Mouse (Mus musculus) liver, postnatal 0 days (tissue): ENCODE measurements around the gene Mef2d. TPM values are rescaled to one million over a fixed set of nuclear protein-coding genes. Genes with fewer than 3 reads are reported as not detected.

Experiments used
- ATAC-seq: fragments of 200-750 bp; cut with Nextera tagmentation; 2 replicates; pipeline ENCODE4 v1.8.0; 2017; ENCODE audit warnings: mild to moderate bottlenecking, moderate library complexity
- DNase-seq: peaks from one replicate; pipeline ENCODE4 v3.0.0-alpha.2; 2016
- H3K27ac ChIP-seq: fragments of 300-500 bp; sonication (generic); 2 replicates; pipeline ENCODE4 v1.5.1; 2014; ENCODE audit warnings: antibody characterized with exemption, moderate library complexity, mild to moderate bottlenecking, low read depth
- H3K27me3 ChIP-seq: fragments of 300-500 bp; sonication (generic); 2 replicates; pipeline ENCODE4 v1.6.1; 2014; ENCODE audit warnings: low read length, control low read depth, mixed read lengths; ENCODE audit not compliant: insufficient read depth
- H3K36me3 ChIP-seq: fragments of 300-500 bp; sonication (generic); replicated peaks from 2 replicates; pipeline ENCODE4 v1.6.1; 2014; ENCODE audit warnings: mild to moderate bottlenecking, control low read depth, low read length, moderate library complexity, mixed read lengths; ENCODE audit not compliant: insufficient read depth
- H3K4me1 ChIP-seq: fragments of 300-500 bp; sonication (generic); 2 replicates; pipeline ENCODE4 v1.6.1; 2014; ENCODE audit warnings: antibody characterized with exemption, mild to moderate bottlenecking, control low read depth; ENCODE audit not compliant: insufficient read depth
- H3K4me2 ChIP-seq: fragments of 300-500 bp; sonication (generic); 2 replicates; pipeline ENCODE4 v1.6.1; 2014; ENCODE audit warnings: low read depth, mild to moderate bottlenecking, low read length, moderate library complexity, mixed read lengths
- H3K4me3 ChIP-seq: fragments of 300-500 bp; sonication (generic); 2 replicates; pipeline ENCODE4 v1.5.1; 2014; ENCODE audit warnings: low read depth, low read length
- H3K9ac ChIP-seq: fragments of 300-500 bp; sonication (generic); replicated peaks from 2 replicates; pipeline ENCODE4 v1.6.1; 2014; ENCODE audit warnings: mild to moderate bottlenecking, moderate library complexity
- H3K9me3 ChIP-seq: fragments of 300-500 bp; sonication (generic); 2 replicates; pipeline ENCODE4 v1.6.1; 2016; ENCODE audit warnings: mild to moderate bottlenecking, control low read depth, low read length, mixed read lengths
- CTCF ChIP-seq: sonication (generic); IDR thresholded peaks from 2 replicates; pipeline ENCODE4 v1.5.1; 2016; ENCODE audit warnings: antibody characterized with exemption, low read depth
- EP300 ChIP-seq: IDR thresholded peaks from 2 replicates; pipeline ENCODE4 v1.6.1; 2016; ENCODE audit warnings: antibody characterized with exemption, low read depth, mild to moderate bottlenecking
- WGBS: fragments of 180-500 bp; shearing (Covaris S2); extraction: QIAGEN DNeasy Blood & Tissue Kit; methylation state at CpG from one replicate; pipeline ENCODE4 v1.1.7; 2014; ENCODE audit not compliant: insufficient replicate concordance; 5-methylcytosine and 5-hydroxymethylcytosine counted together
- polyA plus RNA-seq: library from polyadenylated mRNA; unstranded; fragments of >200 nt; fragmentation: Nextera tagmentation; extraction: Ambion mirVana; gene quantifications from 2 replicates; pipeline ENCODE4 v1.2.1, GENCODE M21; 2015

Gene Mef2d
- polyA plus RNA-seq, 1 experiment from 2014 or later, result 5.7 TPM

DNA sequence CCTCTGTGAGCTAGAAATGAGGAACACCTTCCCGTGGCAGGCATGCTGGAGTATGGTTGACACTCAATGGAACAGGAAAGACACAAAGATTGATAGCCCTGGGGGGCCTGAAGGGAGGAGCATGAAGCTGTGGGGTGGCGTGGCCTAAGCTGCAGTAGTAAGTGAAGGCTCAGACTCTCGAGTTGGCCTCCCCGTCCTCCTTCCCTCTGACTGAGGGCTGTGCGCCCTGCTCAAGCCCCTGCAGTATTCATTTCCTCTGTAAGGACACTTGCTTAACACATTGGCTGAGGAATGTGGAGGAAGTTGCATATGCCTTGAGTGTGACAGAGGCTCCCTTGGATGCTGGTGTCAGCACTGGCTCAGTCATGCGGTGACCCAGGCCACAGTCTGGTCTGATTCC lies 39.6 kb upstream of the Mef2d start:
- DNase-seq (peak; percentile 33), ATAC-seq (peak; percentile 76)
- TF ChIP-seq EP300 (no peak), CTCF (no peak)
- Histone ChIP-seq H3K27me3 (no peaks in the 10 kb centered on the region), H3K4me2 (no peak overlapping the region), H3K4me1 (no peaks in the 10 kb centered on the region), H3K9ac (no peak overlapping the region), H3K4me3 (no peak overlapping the region), H3K36me3 (peaks cover 12% of the 10 kb centered on the region), H3K9me3 (no peaks in the 10 kb centered on the region), H3K27ac (peak overlapping the region; percentile 72)
- 56% methylated on average over 6 of the region's 6 CpGs for WGBS

DNA sequence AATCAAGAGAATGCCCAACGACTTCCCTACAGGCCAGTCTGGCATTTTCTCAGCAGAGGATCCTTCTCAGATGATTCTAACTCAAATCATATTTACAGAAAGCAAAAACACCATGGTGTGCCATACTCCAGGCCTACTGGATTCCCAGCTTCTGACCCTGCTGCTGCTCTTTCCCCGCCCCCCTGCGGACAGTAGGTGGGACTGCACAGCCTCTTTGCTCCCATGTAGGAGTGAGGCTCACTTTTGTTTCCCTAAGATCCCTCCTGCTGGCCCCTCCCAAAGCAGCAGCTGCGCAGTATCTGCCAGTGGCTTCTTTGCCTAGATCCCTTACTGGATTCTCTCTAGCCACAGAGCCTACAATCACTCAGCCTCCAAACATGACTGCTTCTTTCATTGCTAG lies 36.0 kb upstream of the Mef2d start:
- ATAC-seq (no peak), DNase-seq (no peak)
- H3K36me3 ChIP-seq, result peaks cover 16% of the 10 kb centered on the region
- no peak overlapping the region for H3K27ac ChIP-seq
- H3K4me3 ChIP-seq, result no peak overlapping the region
- H3K9ac ChIP-seq, result no peak overlapping the region
- no peaks in the 10 kb centered on the region for H3K9me3 ChIP-seq
- no peak overlapping the region for H3K4me2 ChIP-seq
- no peaks in the 10 kb centered on the region for H3K4me1 ChIP-seq
- H3K27me3 ChIP-seq, result no peaks in the 10 kb centered on the region
- WGBS, result 87% methylated on average over 4 of the region's 4 CpGs
- TF ChIP-seq EP300, result no peak
- no peak for TF ChIP-seq CTCF

- ATAC-seq (no peak), DNase-seq (no peak)
- WGBS, result 86% methylated on average over 6 of the region's 6 CpGs
- Histone ChIP-seq H3K4me2 (no peak overlapping the region), H3K9ac (no peak overlapping the region), H3K36me3 (peaks cover 31% of the 10 kb centered on the region), H3K27ac (no peak overlapping the region), H3K4me3 (no peak overlapping the region), H3K9me3 (no peaks in the 10 kb centered on the region), H3K4me1 (no peaks in the 10 kb centered on the region), H3K27me3 (no peaks in the 10 kb centered on the region)
- TF ChIP-seq EP300 (no peak), CTCF (no peak)
Observed at GRCm38 (mm10) chr3:88109126-88109525, 33.0 kb upstream of the Mef2d start.

- Histone ChIP-seq H3K36me3 (peaks cover 25% of the 10 kb centered on the region), H3K27me3 (no peaks in the 10 kb centered on the region)
- no peak for ATAC-seq
Observed at GRCm38 (mm10) chr3:88114396-88114795, 27.8 kb upstream of the Mef2d start.

GRCm38 (mm10) chr3:88120117-88120651 lies 22.0 kb upstream of the Mef2d start:
- no peak for DNase-seq
- peaks cover 7% of the 10 kb centered on the region; the same call in 1 of the 2 replicates for H3K36me3 ChIP-seq

More at GRCm38 (mm10) chr3:88114396-88114795, 27.8 kb upstream of the Mef2d start:
- Histone ChIP-seq H3K4me1 (no peaks in the 10 kb centered on the region), H3K27ac (no peak overlapping the region), H3K4me3 (no peak overlapping the region), H3K9me3 (no peaks in the 10 kb centered on the region), H3K9ac (no peak overlapping the region), H3K4me2 (no peak overlapping the region)
- TF ChIP-seq EP300, result no peak
- TF ChIP-seq CTCF, result no peak
- WGBS, result 91% methylated on average over 12 of the region's 12 CpGs
- no peak for DNase-seq

GRCm38 (mm10) chr3:88121164-88122131 lies 20.7 kb upstream of the Mef2d start:
- H3K4me3 ChIP-seq, result no peak overlapping the region
- H3K27ac ChIP-seq, result no peak overlapping the region
- ATAC-seq (peak; percentile 77), DNase-seq (peak; percentile 39)
- 64% methylated on average over 14 of the region's 14 CpGs for WGBS
- peaks cover 3% of the 10 kb centered on the region; the same call in 1 of the 2 replicates for H3K36me3 ChIP-seq
- H3K27me3 ChIP-seq, result no peaks in the 10 kb centered on the region
- TF ChIP-seq EP300 (no peak), CTCF (no peak)
- H3K9ac ChIP-seq, result no peak overlapping the region
- no peaks in the 10 kb centered on the region for H3K9me3 ChIP-seq
- no peaks in the 10 kb centered on the region for H3K4me1 ChIP-seq
- no peak overlapping the region for H3K4me2 ChIP-seq

More at GRCm38 (mm10) chr3:88120117-88120651, 22.0 kb upstream of the Mef2d start:
- Histone ChIP-seq H3K4me2 (no peak overlapping the region), H3K27me3 (no peaks in the 10 kb centered on the region), H3K9ac (no peak overlapping the region), H3K27ac (no peak overlapping the region), H3K4me1 (no peaks in the 10 kb centered on the region), H3K9me3 (no peaks in the 10 kb centered on the region), H3K4me3 (no peak overlapping the region)
- WGBS, result 81% methylated on average over 19 of the region's 19 CpGs
- no peak for ATAC-seq
- TF ChIP-seq CTCF (no peak), EP300 (no peak)
